Mouse (Mus musculus) thymus, adult 2 months (tissue): ENCODE data around the gene Usp6nl. TPM values are rescaled to one million over a fixed set of nuclear protein-coding genes. Genes with fewer than 3 reads are reported as not detected.

Source experiments
- DNase-seq: peaks from one replicate; pipeline ENCODE4 v3.0.0; 2021
- H3K27ac ChIP-seq: fragments of 200-500 bp; 2 replicates; pipeline ENCODE4 v1.5.1; 2012; ENCODE audit warnings: low read length, control low read depth; ENCODE audit not compliant: control insufficient read depth, insufficient read depth
- H3K27me3 ChIP-seq: fragments of 200-500 bp; 2 replicates; pipeline ENCODE4 v1.6.1; 2012; ENCODE audit warnings: mild to moderate bottlenecking, low read length, moderate library complexity, mixed read lengths; ENCODE audit not compliant: control insufficient read depth, insufficient read depth
- H3K36me3 ChIP-seq: fragments of 200-500 bp; 2 replicates; pipeline ENCODE4 v1.6.1; 2012; ENCODE audit warnings: mild to moderate bottlenecking, low read length, moderate library complexity; ENCODE audit not compliant: control insufficient read depth, insufficient read depth
- H3K4me1 ChIP-seq: fragments of 200-500 bp; replicated peaks from 2 replicates; pipeline ENCODE4 v1.6.1; 2012; ENCODE audit warnings: low read length; ENCODE audit not compliant: control insufficient read depth, insufficient read depth
- H3K4me3 ChIP-seq: fragments of 200-500 bp; 2 replicates; pipeline ENCODE4 v1.5.1; 2012; ENCODE audit warnings: mild to moderate bottlenecking, low read length, control low read depth, moderate library complexity; ENCODE audit not compliant: control insufficient read depth, insufficient read depth
- CTCF ChIP-seq: fragments of 200-500 bp; IDR thresholded peaks from 2 replicates; pipeline ENCODE4 v1.5.1; 2012; ENCODE audit warnings: mild to moderate bottlenecking, control low read depth, low read length, moderate library complexity, borderline replicate concordance; ENCODE audit not compliant: control insufficient read depth, poor library complexity, insufficient read depth; ENCODE audit errors: extremely low read depth
- POLR2A ChIP-seq: fragments of 200-500 bp; IDR thresholded peaks from 2 replicates; pipeline ENCODE4 v1.6.1; 2012; ENCODE audit warnings: mild to moderate bottlenecking, low read length, control low read depth, moderate library complexity; ENCODE audit not compliant: control insufficient read depth, poor library complexity, insufficient read depth; ENCODE audit errors: extremely low read depth
- WGBS: fragments of 180-500 bp; shearing (Covaris S2); methylation state at CpG from one replicate; pipeline ENCODE4 v1.1.7; 2018; 5-methylcytosine and 5-hydroxymethylcytosine counted together
- polyA plus RNA-seq: library from polyadenylated mRNA; depleted of rRNA; stranded (reverse); fragments of >200 nt; gene quantifications from 2 replicates; pipeline ENCODE4 v1.2.3, GENCODE M21; 2012

The Usp6nl gene
- polyA plus RNA-seq, 1 experiment, result 7.2 TPM

DNA sequence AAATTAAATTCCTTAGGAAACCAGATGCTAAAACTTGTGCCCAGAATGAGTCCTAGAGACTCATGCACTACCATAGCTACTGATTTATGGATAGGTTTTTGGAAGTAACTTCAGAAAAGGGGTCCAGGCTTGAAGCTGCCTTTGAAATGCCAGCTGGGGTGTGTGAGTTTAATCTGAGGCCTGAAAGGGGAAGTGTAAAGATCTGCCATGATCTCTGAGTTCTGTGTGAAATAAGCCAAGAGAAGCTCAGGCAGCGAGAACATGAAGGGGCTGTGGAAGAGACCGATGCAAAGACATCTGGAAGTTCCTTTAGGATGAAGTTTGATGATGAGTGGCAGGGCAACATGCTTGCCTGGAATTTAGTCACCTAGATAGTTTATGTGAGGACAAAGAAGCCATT is 126.4 kb downstream of the Usp6nl start:
- H3K4me1 ChIP-seq, result no peaks in the 10 kb centered on the region
- H3K36me3 ChIP-seq, result no peaks in the 10 kb centered on the region
- H3K27me3 ChIP-seq, result no peaks in the 10 kb centered on the region
- H3K4me3 ChIP-seq, result no peak overlapping the region
- DNase-seq, result no peak
- whole genome bisulfite sequencing, result 38% methylated on average over 2 of the region's 2 CpGs
- H3K27ac ChIP-seq, result no peak overlapping the region
- TF ChIP-seq POLR2A, result no peak
- TF ChIP-seq CTCF, result no peak

DNA sequence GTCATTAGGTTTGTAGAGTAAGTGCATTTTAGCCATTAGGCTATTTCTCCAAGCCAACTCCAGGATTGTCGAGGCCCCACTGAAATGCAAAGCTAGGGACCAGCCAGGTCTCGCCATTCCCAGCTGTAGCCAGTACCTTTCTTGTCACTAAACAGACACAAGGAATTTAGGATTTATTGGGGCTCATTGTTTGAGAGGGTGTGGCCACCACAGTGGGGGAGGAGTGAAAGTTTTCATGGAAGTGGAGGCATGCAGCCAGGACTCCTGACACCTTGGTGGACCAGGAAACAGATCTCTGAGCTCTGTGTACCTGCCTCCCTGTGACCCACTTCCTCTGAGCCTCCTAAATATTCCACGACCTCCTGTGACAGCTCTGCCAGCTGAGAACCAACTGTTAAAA is 127.2 kb downstream of the Usp6nl start:
- TF ChIP-seq POLR2A (no peak), CTCF (no peak)
- H3K4me3 ChIP-seq, result no peak overlapping the region
- no peak overlapping the region for H3K27ac ChIP-seq
- no peak for DNase-seq
- H3K36me3 ChIP-seq, result no peaks in the 10 kb centered on the region
- no peaks in the 10 kb centered on the region for H3K27me3 ChIP-seq
- WGBS, result 76% methylated on average over 3 of the region's 3 CpGs
- no peaks in the 10 kb centered on the region for H3K4me1 ChIP-seq

GRCm38 (mm10) chr2:6450544-6450943 is 128.1 kb downstream of the Usp6nl start:
- Histone ChIP-seq H3K4me3 (no peak overlapping the region), H3K27me3 (no peaks in the 10 kb centered on the region), H3K36me3 (no peaks in the 10 kb centered on the region), H3K27ac (no peak overlapping the region), H3K4me1 (no peaks in the 10 kb centered on the region)
- 88% methylated on average over 3 of the region's 3 CpGs for WGBS
- TF ChIP-seq CTCF, result no peak
- no peak for TF ChIP-seq POLR2A
- DNase-seq, result no peak

GRCm38 (mm10) chr2:6454941-6455516 is 132.6 kb downstream of the Usp6nl start:
- H3K4me3 ChIP-seq, result no peak overlapping the region
- no peak for TF ChIP-seq CTCF
- TF ChIP-seq POLR2A, result no peak
- no peak for DNase-seq
- H3K27ac ChIP-seq, result no peak overlapping the region
- H3K36me3 ChIP-seq, result no peaks in the 10 kb centered on the region
- no peaks in the 10 kb centered on the region for H3K27me3 ChIP-seq
- WGBS, result 73% methylated on average over 7 of the region's 7 CpGs
- no peaks in the 10 kb centered on the region for H3K4me1 ChIP-seq

DNA sequence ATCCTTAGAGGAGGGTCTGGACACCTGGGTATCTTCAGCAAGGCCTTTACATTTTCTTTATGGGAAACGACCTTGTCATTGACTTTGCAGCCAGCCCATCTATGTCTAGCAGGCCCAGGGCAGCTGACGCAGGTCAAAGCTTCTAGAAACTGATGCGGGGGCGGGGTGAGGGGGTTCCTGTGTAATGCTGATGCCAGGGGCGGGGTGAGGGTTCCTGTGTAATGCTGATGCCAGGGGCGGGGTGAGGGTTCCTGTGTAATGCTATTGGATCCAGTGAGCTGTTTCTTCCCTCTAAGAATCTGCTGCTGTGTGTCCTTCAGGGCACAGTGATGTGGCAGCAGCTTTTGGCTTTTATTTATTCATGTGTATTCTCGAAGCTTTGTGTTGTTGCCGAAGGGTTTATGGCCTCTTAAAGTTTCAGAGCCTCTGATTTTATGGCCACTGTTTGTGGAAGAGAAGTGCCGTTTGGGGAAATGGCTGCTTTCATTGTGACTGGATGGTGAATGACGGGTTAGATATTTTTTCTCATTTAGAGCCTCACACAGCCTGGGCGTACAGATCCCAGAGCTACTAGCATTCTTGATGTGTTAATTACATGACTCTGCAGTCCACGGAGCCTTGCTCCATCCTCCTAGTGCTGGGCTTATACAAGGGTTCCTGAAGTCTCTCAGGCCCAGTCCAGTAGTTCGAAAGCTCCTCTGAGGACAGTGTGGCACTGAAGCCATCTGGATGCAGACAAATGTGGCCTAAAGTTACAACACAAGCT is 137.0 kb downstream of the Usp6nl start:
- peak; percentile 54 for DNase-seq
- H3K4me1 ChIP-seq, result no peaks in the 10 kb centered on the region
- no peaks in the 10 kb centered on the region for H3K36me3 ChIP-seq
- no peaks in the 10 kb centered on the region for H3K27me3 ChIP-seq
- H3K4me3 ChIP-seq, result no peak overlapping the region
- TF ChIP-seq POLR2A, result no peak
- no peak for TF ChIP-seq CTCF
- WGBS, result 79% methylated on average over 13 of the region's 13 CpGs
- H3K27ac ChIP-seq, result no peak overlapping the region

GRCm38 (mm10) chr2:6462306-6462705 is 139.8 kb downstream of the Usp6nl start:
- no peak overlapping the region for H3K27ac ChIP-seq
- no peaks in the 10 kb centered on the region for H3K27me3 ChIP-seq
- no peak for TF ChIP-seq POLR2A
- no peak for TF ChIP-seq CTCF
- no peak overlapping the region for H3K4me3 ChIP-seq
- DNase-seq, result no peak
- H3K4me1 ChIP-seq, result no peaks in the 10 kb centered on the region
- no peaks in the 10 kb centered on the region for H3K36me3 ChIP-seq
- 83% methylated on average over 3 of the region's 3 CpGs for WGBS
